Mouse (Mus musculus): ENCODE data around the gene Fat1. TPM values are rescaled to one million over a fixed set of nuclear protein-coding genes. Genes with fewer than 3 reads are reported as not detected.
A peak's percentile ranks its signal among the peaks of the same experiment; 100 is the strongest.

Gene Fat1
- polyA plus RNA-seq, 1 experiment from 2014 or later, result 33.5 TPM

- ATAC-seq (ENCODE audit: low FRiP score), result no peak
- WGBS, result 45% methylated on average over 6 of the region's 6 CpGs
- H3K27ac ChIP-seq (ENCODE audit: low read depth, low read length), result no peak overlapping the region
- peaks cover 6% of the 10 kb centered on the region for H3K4me1 ChIP-seq (replicated peaks; ENCODE audit: control insufficient read depth, insufficient read depth, low read length)
- H3K4me2 ChIP-seq (replicated peaks; ENCODE audit: low read depth, low read length), result no peak overlapping the region
- H3K27me3 ChIP-seq (ENCODE audit: control insufficient read depth, insufficient read depth, low read length), result no peaks in the 10 kb centered on the region
- H3K9ac ChIP-seq (ENCODE audit: low read depth, low read length), result no peak overlapping the region
- H3K9me3 ChIP-seq (ENCODE audit: control insufficient read depth, low read length), result no peaks in the 10 kb centered on the region
- no peaks in the 10 kb centered on the region for H3K36me3 ChIP-seq (ENCODE audit: control insufficient read depth, insufficient read depth, low read length)
- DNase-seq (ENCODE audit: low spot score), result no peak
- no peak overlapping the region for H3K4me3 ChIP-seq (ENCODE audit: low read depth, low read length)
Observed at GRCm38 (mm10) chr8:44992664-44993063, 57.4 kb downstream of the Fat1 start.

- Histone ChIP-seq H3K9ac (ENCODE audit: low read depth, low read length) (no peak overlapping the region), H3K27me3 (ENCODE audit: control insufficient read depth, insufficient read depth, low read length) (no peaks in the 10 kb centered on the region), H3K9me3 (ENCODE audit: control insufficient read depth, low read length) (no peaks in the 10 kb centered on the region), H3K4me1 (replicated peaks; ENCODE audit: control insufficient read depth, insufficient read depth, low read length) (peaks cover 6% of the 10 kb centered on the region), H3K4me3 (ENCODE audit: low read depth, low read length) (no peak overlapping the region), H3K4me2 (replicated peaks; ENCODE audit: low read depth, low read length) (no peak overlapping the region), H3K27ac (ENCODE audit: low read depth, low read length) (no peak overlapping the region), H3K36me3 (ENCODE audit: control insufficient read depth, insufficient read depth, low read length) (no peaks in the 10 kb centered on the region)
- no peak for ATAC-seq (ENCODE audit: low FRiP score)
- DNase-seq (ENCODE audit: low spot score), result no peak
- 43% methylated on average over 4 of the region's 4 CpGs for WGBS
Observed at GRCm38 (mm10) chr8:44993376-44993775, 58.1 kb downstream of the Fat1 start.

- no peak for ATAC-seq (ENCODE audit: low FRiP score)
- DNase-seq (ENCODE audit: low spot score), result no peak
- Histone ChIP-seq H3K4me1 (replicated peaks; ENCODE audit: control insufficient read depth, insufficient read depth, low read length) (peaks cover 9% of the 10 kb centered on the region), H3K27ac (ENCODE audit: low read depth, low read length) (no peak overlapping the region), H3K4me3 (ENCODE audit: low read depth, low read length) (no peak overlapping the region), H3K9me3 (ENCODE audit: control insufficient read depth, low read length) (no peaks in the 10 kb centered on the region), H3K9ac (ENCODE audit: low read depth, low read length) (no peak overlapping the region), H3K4me2 (replicated peaks; ENCODE audit: low read depth, low read length) (no peak overlapping the region), H3K27me3 (ENCODE audit: control insufficient read depth, insufficient read depth, low read length) (no peaks in the 10 kb centered on the region), H3K36me3 (ENCODE audit: control insufficient read depth, insufficient read depth, low read length) (no peaks in the 10 kb centered on the region)
- 38% methylated on average over 3 of the region's 3 CpGs for WGBS
Observed at GRCm38 (mm10) chr8:44996493-44996892, 61.2 kb downstream of the Fat1 start.

GRCm38 (mm10) chr8:44997321-44997720 lies 62.1 kb downstream of the Fat1 start:
- Histone ChIP-seq H3K27ac (ENCODE audit: low read depth, low read length) (no peak overlapping the region), H3K36me3 (ENCODE audit: control insufficient read depth, insufficient read depth, low read length) (no peaks in the 10 kb centered on the region), H3K9me3 (ENCODE audit: control insufficient read depth, low read length) (no peaks in the 10 kb centered on the region), H3K27me3 (ENCODE audit: control insufficient read depth, insufficient read depth, low read length) (no peaks in the 10 kb centered on the region), H3K4me2 (replicated peaks; ENCODE audit: low read depth, low read length) (no peak overlapping the region), H3K9ac (ENCODE audit: low read depth, low read length) (no peak overlapping the region), H3K4me3 (ENCODE audit: low read depth, low read length) (no peak overlapping the region), H3K4me1 (replicated peaks; ENCODE audit: control insufficient read depth, insufficient read depth, low read length) (peaks cover 7% of the 10 kb centered on the region)
- ATAC-seq (ENCODE audit: low FRiP score) (no peak), DNase-seq (ENCODE audit: low spot score) (no peak)
- 72% methylated on average over 3 of the region's 3 CpGs for WGBS

GRCm38 (mm10) chr8:44997829-44998228 lies 62.6 kb downstream of the Fat1 start:
- H3K9ac ChIP-seq (ENCODE audit: low read depth, low read length), result no peak overlapping the region
- 67% methylated on average over 6 of the region's 6 CpGs for WGBS
- H3K36me3 ChIP-seq (ENCODE audit: control insufficient read depth, insufficient read depth, low read length), result no peaks in the 10 kb centered on the region
- no peaks in the 10 kb centered on the region for H3K9me3 ChIP-seq (ENCODE audit: control insufficient read depth, low read length)
- no peak overlapping the region for H3K4me3 ChIP-seq (ENCODE audit: low read depth, low read length)
- peaks cover 7% of the 10 kb centered on the region for H3K4me1 ChIP-seq (replicated peaks; ENCODE audit: control insufficient read depth, insufficient read depth, low read length)
- no peak for ATAC-seq (ENCODE audit: low FRiP score)
- H3K27ac ChIP-seq (ENCODE audit: low read depth, low read length), result no peak overlapping the region
- no peak for DNase-seq (ENCODE audit: low spot score)
- no peaks in the 10 kb centered on the region for H3K27me3 ChIP-seq (ENCODE audit: control insufficient read depth, insufficient read depth, low read length)
- H3K4me2 ChIP-seq (replicated peaks; ENCODE audit: low read depth, low read length), result no peak overlapping the region

- ATAC-seq (ENCODE audit: low FRiP score) (no peak), DNase-seq (ENCODE audit: low spot score) (no peak)
- Histone ChIP-seq H3K9me3 (ENCODE audit: control insufficient read depth, low read length) (no peaks in the 10 kb centered on the region), H3K27ac (ENCODE audit: low read depth, low read length) (no peak overlapping the region), H3K4me2 (replicated peaks; ENCODE audit: low read depth, low read length) (no peak overlapping the region), H3K27me3 (ENCODE audit: control insufficient read depth, insufficient read depth, low read length) (no peaks in the 10 kb centered on the region), H3K9ac (ENCODE audit: low read depth, low read length) (no peak overlapping the region), H3K36me3 (ENCODE audit: control insufficient read depth, insufficient read depth, low read length) (no peaks in the 10 kb centered on the region), H3K4me1 (replicated peaks; ENCODE audit: control insufficient read depth, insufficient read depth, low read length) (peaks cover 7% of the 10 kb centered on the region), H3K4me3 (ENCODE audit: low read depth, low read length) (no peak overlapping the region)
- WGBS, result 53% methylated on average over 9 of the region's 9 CpGs
Observed at GRCm38 (mm10) chr8:44998275-44998674, 63.0 kb downstream of the Fat1 start.

- Histone ChIP-seq H3K4me3 (ENCODE audit: low read depth, low read length) (no peak overlapping the region), H3K9me3 (ENCODE audit: control insufficient read depth, low read length) (no peaks in the 10 kb centered on the region), H3K4me1 (replicated peaks; ENCODE audit: control insufficient read depth, insufficient read depth, low read length) (peaks cover 7% of the 10 kb centered on the region), H3K9ac (ENCODE audit: low read depth, low read length) (no peak overlapping the region), H3K27ac (ENCODE audit: low read depth, low read length) (no peak overlapping the region), H3K4me2 (replicated peaks; ENCODE audit: low read depth, low read length) (no peak overlapping the region), H3K36me3 (ENCODE audit: control insufficient read depth, insufficient read depth, low read length) (no peaks in the 10 kb centered on the region), H3K27me3 (ENCODE audit: control insufficient read depth, insufficient read depth, low read length) (no peaks in the 10 kb centered on the region)
- DNase-seq (ENCODE audit: low spot score) (peak; percentile 70), ATAC-seq (ENCODE audit: low FRiP score) (peak; percentile 86)
- WGBS, result 23% methylated on average over 11 of the region's 11 CpGs
Observed at GRCm38 (mm10) chr8:44998681-44999277, 63.5 kb downstream of the Fat1 start.

GRCm38 (mm10) chr8:45001577-45002197 lies 66.4 kb downstream of the Fat1 start:
- ATAC-seq (ENCODE audit: low FRiP score) (no peak), DNase-seq (ENCODE audit: low spot score) (no peak)
- Histone ChIP-seq H3K36me3 (ENCODE audit: control insufficient read depth, insufficient read depth, low read length) (no peaks in the 10 kb centered on the region), H3K9ac (ENCODE audit: low read depth, low read length) (no peak overlapping the region), H3K27me3 (ENCODE audit: control insufficient read depth, insufficient read depth, low read length) (no peaks in the 10 kb centered on the region), H3K4me1 (replicated peaks; ENCODE audit: control insufficient read depth, insufficient read depth, low read length) (0 out of 2 replicates have a peak, but pooled peaks cover 3% of the 10 kb centered on the region), H3K4me2 (replicated peaks; ENCODE audit: low read depth, low read length) (no peak overlapping the region), H3K4me3 (ENCODE audit: low read depth, low read length) (no peak overlapping the region), H3K9me3 (ENCODE audit: control insufficient read depth, low read length) (no peaks in the 10 kb centered on the region), H3K27ac (ENCODE audit: low read depth, low read length) (no peak overlapping the region)
- WGBS, result 41% methylated on average over 8 of the region's 8 CpGs

- Histone ChIP-seq H3K4me2 (replicated peaks; ENCODE audit: low read depth, low read length) (no peak overlapping the region), H3K27ac (ENCODE audit: low read depth, low read length) (no peak overlapping the region), H3K4me1 (replicated peaks; ENCODE audit: control insufficient read depth, insufficient read depth, low read length) (0 out of 2 replicates have a peak, but pooled peaks cover 3% of the 10 kb centered on the region), H3K9ac (ENCODE audit: low read depth, low read length) (no peak overlapping the region), H3K27me3 (ENCODE audit: control insufficient read depth, insufficient read depth, low read length) (no peaks in the 10 kb centered on the region), H3K4me3 (ENCODE audit: low read depth, low read length) (no peak overlapping the region), H3K36me3 (ENCODE audit: control insufficient read depth, insufficient read depth, low read length) (no peaks in the 10 kb centered on the region), H3K9me3 (ENCODE audit: control insufficient read depth, low read length) (no peaks in the 10 kb centered on the region)
- no peak for ATAC-seq (ENCODE audit: low FRiP score)
- no peak for DNase-seq (ENCODE audit: low spot score)
- 53% methylated on average over 4 of the region's 4 CpGs for WGBS
Observed at GRCm38 (mm10) chr8:45002686-45003085, 67.4 kb downstream of the Fat1 start.
